Mouse (Mus musculus) liver, postnatal 0 days (tissue): ENCODE measurements around the gene Fzd4.

Source experiments
- CTCF ChIP-seq: sonication (generic); IDR thresholded peaks from 2 replicates; pipeline ENCODE4 v1.5.1; 2016; ENCODE audit warnings: antibody characterized with exemption, low read depth
- EP300 ChIP-seq: IDR thresholded peaks from 2 replicates; pipeline ENCODE4 v1.6.1; 2016; ENCODE audit warnings: antibody characterized with exemption, low read depth, mild to moderate bottlenecking

- TF ChIP-seq CTCF (no peak), EP300 (no peak)
Observed at GRCm38 (mm10) chr7:89390660-89391059, 13.5 kb upstream of the Fzd4 start.
